ENCODE assay signal across 11 mouse cellular contexts in genomic region chr12:80498356-80498755, GRCm38 (mm10). TPM values are rescaled to one million over a fixed set of nuclear protein-coding genes. Genes with fewer than 3 reads are reported as not detected.
DNase-seq lines count a peak whose midpoint lies in the region; ATAC-seq and TF ChIP-seq lines count a peak whose summit lies in the region.
"Had no signal": no experiment of that assay in that cellular context is flagged by ENCODE, and none has a peak within 500 bp of the region (broad histone marks: within the 10 kb centered on the region; RNA-seq: fewer than 3 reads in every experiment).

No protein-coding gene starts in this region.

- no peak for ATAC-seq in hindbrain, postnatal 0 days
- ATAC-seq in hindbrain, embryonic 11.5 days (ENCODE audit: low FRiP score), result no peak
- ATAC-seq in lung, embryonic 14.5 days (ENCODE audit: insufficient read depth), result no peak

- peak; percentile 66 for DNase-seq in hindbrain, postnatal 0 days (ENCODE audit: low spot score)
- DNase-seq in hindbrain, embryonic 11.5 days (ENCODE audit: low spot score), result no peak
- DNase-seq in lung, embryonic 14.5 days, result peak; percentile 63
- DNase-seq in lung, postnatal 25 days (ENCODE audit: low spot score), result no peak
- DNase-seq in NIH3T3 (ENCODE audit: low read depth), result peak; percentile 65
- peak; percentile 22 for DNase-seq in retina, postnatal 1 day
- DNase-seq in gastrocnemius, adult 8-10 months (ENCODE audit: low spot score in 2 of 2), result no peak
- DNase-seq: adrenal gland, postnatal 14 days; cerebellum, adult 8-10 months had no signal

- H3K9ac ChIP-seq in hindbrain, postnatal 0 days (replicated peaks; ENCODE audit: low read length), result no peak overlapping the region
- no peak overlapping the region for H3K9ac ChIP-seq in hindbrain, embryonic 11.5 days (ENCODE audit: low read depth, low read length)
- no peak overlapping the region for H3K9ac ChIP-seq in lung, embryonic 14.5 days
- H3K9ac ChIP-seq: limb, embryonic 15.5 days had no signal

- H3K4me2 ChIP-seq in hindbrain, postnatal 0 days (ENCODE audit: low read depth, low read length), result no peak overlapping the region
- no peak overlapping the region for H3K4me2 ChIP-seq in hindbrain, embryonic 11.5 days (replicated peaks; ENCODE audit: low read depth, low read length)
- no peak overlapping the region for H3K4me2 ChIP-seq in lung, embryonic 14.5 days
- H3K4me2 ChIP-seq: limb, embryonic 15.5 days had no signal

- 45% methylated on average over 4 of the region's 4 CpGs for WGBS in hindbrain, postnatal 0 days
- 56% methylated on average over 4 of the region's 4 CpGs for WGBS in hindbrain, embryonic 11.5 days
- WGBS in lung, embryonic 14.5 days, result 48% methylated on average over 4 of the region's 4 CpGs

- H3K4me1 ChIP-seq in hindbrain, postnatal 0 days (ENCODE audit: insufficient read depth, low read length), result no peaks in the 10 kb centered on the region
- H3K4me1 ChIP-seq in hindbrain, embryonic 11.5 days (replicated peaks; ENCODE audit: control insufficient read depth, insufficient read depth, low read length), result no peaks in the 10 kb centered on the region
- H3K4me1 ChIP-seq in lung, embryonic 14.5 days (ENCODE audit: insufficient read depth), result no peaks in the 10 kb centered on the region
- H3K4me1 ChIP-seq: limb, embryonic 15.5 days had no signal

- H3K36me3 ChIP-seq in hindbrain, postnatal 0 days (ENCODE audit: insufficient read depth, low read length), result no peaks in the 10 kb centered on the region
- H3K36me3 ChIP-seq in hindbrain, embryonic 11.5 days (ENCODE audit: control insufficient read depth, insufficient read depth, low read length), result no peaks in the 10 kb centered on the region
- peaks cover 12% of the 10 kb centered on the region for H3K36me3 ChIP-seq in lung, embryonic 14.5 days (ENCODE audit: insufficient read depth)

- no peak overlapping the region for H3K4me3 ChIP-seq in hindbrain, postnatal 0 days (ENCODE audit: low read length)
- no peak overlapping the region for H3K4me3 ChIP-seq in hindbrain, embryonic 11.5 days (ENCODE audit: low read depth, low read length)
- H3K4me3 ChIP-seq in lung, embryonic 14.5 days (ENCODE audit: low read depth, low read length), result no peak overlapping the region
- H3K4me3 ChIP-seq: limb, embryonic 15.5 days had no signal

- no peaks in the 10 kb centered on the region for H3K9me3 ChIP-seq in hindbrain, postnatal 0 days (ENCODE audit: low read length)
- peaks cover under 1% of the 10 kb centered on the region; the same call in 1 of the 2 replicates for H3K9me3 ChIP-seq in hindbrain, embryonic 11.5 days (ENCODE audit: control insufficient read depth, low read length)
- no peaks in the 10 kb centered on the region for H3K9me3 ChIP-seq in lung, embryonic 14.5 days (ENCODE audit: low read depth, low read length)
- H3K9me3 ChIP-seq: limb, embryonic 15.5 days had no signal

- no peaks in the 10 kb centered on the region for H3K27me3 ChIP-seq in hindbrain, postnatal 0 days (ENCODE audit: insufficient read depth, low read length)
- no peaks in the 10 kb centered on the region for H3K27me3 ChIP-seq in hindbrain, embryonic 11.5 days (ENCODE audit: control insufficient read depth, insufficient read depth, low read length)
- H3K27me3 ChIP-seq in lung, embryonic 14.5 days (ENCODE audit: insufficient read depth, low read length), result no peaks in the 10 kb centered on the region
- H3K27me3 ChIP-seq: limb, embryonic 15.5 days had no signal

- H3K27ac ChIP-seq in hindbrain, postnatal 0 days, result no peak overlapping the region
- no peak overlapping the region for H3K27ac ChIP-seq in hindbrain, embryonic 11.5 days (ENCODE audit: low read depth, low read length)
- H3K27ac ChIP-seq in lung, embryonic 14.5 days (ENCODE audit: low read depth), result no peak overlapping the region
- H3K27ac ChIP-seq: limb, embryonic 15.5 days had no signal

- TF ChIP-seq CTCF in hindbrain, postnatal 0 days (IDR thresholded peaks at IDR 0.05; ENCODE audit: low read depth), result peak; percentile 68
- TF ChIP-seq CTCF in lung, embryonic 14.5 days (IDR thresholded peaks at IDR 0.05; ENCODE audit: low read depth), result peak; percentile 48

RNA-seq across cellular contexts. Expression of gene Galnt16, which starts 19.7 kb away (rescaled TPM):
- 67.9 and 72.1 TPM in 2 replicates for total RNA-seq in hindbrain, postnatal 0 days (2014; rRNA removed)
- polyA plus RNA-seq in hindbrain, postnatal 0 days (2015; fragmentation: Nextera tagmentation; extraction: Ambion mirVana), result 26.5 and 28.2 TPM in 2 replicates
- polyA plus RNA-seq in hindbrain, embryonic 11.5 days (2014; fragmentation: Nextera tagmentation; extraction: Ambion mirVana), result 8.6 and 9.1 TPM in 2 replicates
- polyA plus RNA-seq in lung, embryonic 14.5 days (2014; fragmentation: Nextera tagmentation; extraction: Ambion mirVana), result 4.8 and 6.7 TPM in 2 replicates
- total RNA-seq in gastrocnemius, adult 8-10 months (2022), result 1 to 10 TPM; 1.6 to 2.4 (median 1.8) TPM
- total RNA-seq: megakaryocyte-erythroid progenitor cell, adult 5-6 weeks had no signal

RNA-seq across cellular contexts. Expression of gene Exd2, which starts 35.5 kb away (rescaled TPM):
- 25.2 and 30.6 TPM in 2 replicates for total RNA-seq in hindbrain, postnatal 0 days (2014; rRNA removed)
- 26.3 and 29.9 TPM in 2 replicates for polyA plus RNA-seq in hindbrain, postnatal 0 days (2015; fragmentation: Nextera tagmentation; extraction: Ambion mirVana)
- 41.3 and 46.3 TPM in 2 replicates for polyA plus RNA-seq in hindbrain, embryonic 11.5 days (2014; fragmentation: Nextera tagmentation; extraction: Ambion mirVana)
- polyA plus RNA-seq in lung, embryonic 14.5 days (2014; fragmentation: Nextera tagmentation; extraction: Ambion mirVana), result 28.5 and 29.5 TPM in 2 replicates
- 10 to 100 TPM; 30.6 to 39.1 (median 34.5) TPM for total RNA-seq in gastrocnemius, adult 8-10 months (2022)

Comparison
In these comparisons a context has a peak if more than half of its experiments do, and no peak if none do; other contexts are left out.
1. DNase-seq: peak in hindbrain, postnatal 0 days (single experiment), lung, embryonic 14.5 days (single experiment), NIH3T3 (single experiment) and retina, postnatal 1 day (single experiment); none in hindbrain, embryonic 11.5 days (single experiment), lung, postnatal 25 days (single experiment) and gastrocnemius, adult 8-10 months (0 of 2).